Mouse (Mus musculus) liver, postnatal 0 days (tissue): ENCODE measurements around the gene Fgfr3.

Experiments used
- CTCF ChIP-seq: sonication (generic); IDR thresholded peaks from 2 replicates; pipeline ENCODE4 v1.5.1; 2016; ENCODE audit warnings: antibody characterized with exemption, low read depth
- EP300 ChIP-seq: IDR thresholded peaks from 2 replicates; pipeline ENCODE4 v1.6.1; 2016; ENCODE audit warnings: antibody characterized with exemption, low read depth, mild to moderate bottlenecking

- TF ChIP-seq CTCF (no peak), EP300 (no peak)
These were observed 8.9 kb upstream of the Fgfr3 start for GRCm38 (mm10) chr5:33712550-33712949.
